Mouse (Mus musculus) thymus, adult 2 months (tissue): ENCODE results near the gene Trmt10b.

Source experiments
- CTCF ChIP-seq: fragments of 200-500 bp; IDR thresholded peaks from 2 replicates; pipeline ENCODE4 v1.5.1; 2012; ENCODE audit warnings: mild to moderate bottlenecking, control low read depth, low read length, moderate library complexity, borderline replicate concordance; ENCODE audit not compliant: control insufficient read depth, poor library complexity, insufficient read depth; ENCODE audit errors: extremely low read depth
- POLR2A ChIP-seq: fragments of 200-500 bp; IDR thresholded peaks from 2 replicates; pipeline ENCODE4 v1.6.1; 2012; ENCODE audit warnings: mild to moderate bottlenecking, low read length, control low read depth, moderate library complexity; ENCODE audit not compliant: control insufficient read depth, poor library complexity, insufficient read depth; ENCODE audit errors: extremely low read depth

DNA sequence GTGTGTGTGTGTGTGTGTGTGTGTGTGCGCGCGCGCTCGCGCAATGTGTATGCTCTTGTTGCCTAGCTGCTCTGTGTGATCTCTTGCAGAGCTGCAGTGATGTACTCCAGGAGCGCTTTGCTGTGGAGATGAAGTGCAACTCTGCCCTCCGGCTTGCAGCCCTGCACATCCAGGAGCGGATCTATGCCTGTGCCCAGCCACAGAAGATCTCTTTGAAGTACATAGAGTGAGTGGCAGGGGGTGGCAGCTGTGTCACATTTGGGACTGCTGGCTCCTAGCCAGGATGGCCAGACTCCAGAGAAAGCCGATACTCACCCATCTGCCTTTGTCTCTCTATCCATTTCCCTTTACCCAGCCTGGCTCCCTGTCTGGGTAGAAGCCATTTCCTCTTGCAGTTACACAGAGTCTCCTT lies 25.9 kb upstream of the Trmt10b start:
- TF ChIP-seq CTCF (no peak), POLR2A (no peak)
